Mouse (Mus musculus): ENCODE results near the gene Ush1c.
"Not testable (repeated sequence)": the region's sequence is repeated elsewhere in the genome, so short reads cannot be mapped to it uniquely, and the experiment has no call there.

The Ush1c gene

DNA sequence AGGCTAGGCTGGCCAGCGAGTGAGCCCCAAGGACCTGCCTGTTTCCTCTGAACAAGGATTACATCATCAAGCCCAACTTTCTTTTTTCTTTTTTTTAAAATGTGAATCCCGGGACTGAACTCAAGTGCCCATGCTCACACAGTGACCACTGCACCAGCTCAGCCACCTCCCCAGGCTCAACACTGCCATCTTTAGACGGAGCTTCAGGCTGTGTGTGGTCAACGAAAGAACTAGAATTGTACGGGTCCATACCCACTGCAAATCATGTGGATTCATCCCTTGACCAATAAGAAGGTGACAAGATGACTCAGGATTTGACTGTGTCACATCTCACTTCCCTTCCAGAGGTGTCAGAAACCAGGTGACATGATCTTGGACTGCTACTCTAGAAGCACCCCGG is 33.5 kb downstream of the Ush1c start:
- no peak for DNase-seq (ENCODE audit: low spot score)

DNA sequence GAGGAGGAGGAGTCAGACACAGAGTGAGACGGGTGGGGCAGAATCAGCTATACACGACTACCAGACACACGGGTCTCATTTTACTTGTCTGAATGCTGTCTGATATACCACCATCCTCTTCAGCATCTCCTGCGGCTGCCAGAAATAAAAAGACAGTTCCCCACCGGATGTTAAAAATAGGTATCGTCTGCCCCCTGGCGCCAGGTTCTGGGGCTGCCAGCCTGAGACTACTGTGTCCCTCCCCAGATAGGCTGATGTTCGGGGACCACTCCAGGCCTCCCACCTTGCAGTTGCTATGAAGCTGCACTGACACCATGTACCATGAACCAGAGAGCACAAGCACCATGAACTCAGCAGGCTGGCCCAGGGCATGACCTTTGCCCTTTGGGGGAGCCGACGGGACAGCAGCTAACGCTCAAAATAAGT is 34.2 kb downstream of the Ush1c start:
- peak; percentile 66 for DNase-seq (ENCODE audit: low spot score)

DNA sequence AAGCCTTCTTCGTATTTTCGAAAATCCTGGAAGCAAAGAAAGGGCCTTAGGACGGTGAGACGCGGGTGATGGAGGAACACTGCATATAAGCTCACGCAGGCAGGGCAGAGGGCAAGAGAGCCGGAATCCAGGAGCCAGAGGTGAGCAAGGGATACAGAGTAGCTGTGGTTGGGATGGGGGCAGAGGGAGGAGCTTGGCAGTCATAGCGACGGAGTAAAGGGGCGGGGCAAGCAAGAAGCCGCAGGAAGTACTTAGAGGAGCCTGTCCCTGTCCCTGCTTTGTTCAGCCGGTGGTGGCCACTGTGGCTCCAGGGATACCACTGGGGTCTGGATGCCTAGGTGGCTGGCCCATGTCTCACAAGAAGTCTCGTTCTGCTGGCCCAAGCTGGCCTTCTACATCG is 36.7 kb downstream of the Ush1c start:
- peak; percentile 61 for DNase-seq (ENCODE audit: low spot score)

DNA sequence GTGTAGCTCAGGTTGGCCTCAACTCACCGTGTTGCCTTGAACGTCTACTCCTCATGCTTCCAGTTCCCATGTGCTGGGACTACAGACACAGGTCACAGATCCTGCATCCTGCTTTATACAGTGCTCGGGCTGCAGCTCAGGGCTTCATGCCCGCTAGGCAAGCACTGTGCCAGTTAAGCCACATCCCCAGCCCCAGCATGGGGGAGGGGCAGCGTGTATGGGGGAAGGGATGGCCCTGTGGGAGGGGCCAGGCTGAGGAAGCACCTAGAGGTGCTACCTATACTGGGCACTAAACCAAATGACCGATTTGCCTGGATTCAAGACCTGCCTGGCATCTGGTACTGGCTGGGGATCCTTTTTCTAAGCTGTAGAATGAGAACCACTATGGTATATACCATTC is 38.3 kb downstream of the Ush1c start:
- DNase-seq (ENCODE audit: low spot score), result no peak

DNA sequence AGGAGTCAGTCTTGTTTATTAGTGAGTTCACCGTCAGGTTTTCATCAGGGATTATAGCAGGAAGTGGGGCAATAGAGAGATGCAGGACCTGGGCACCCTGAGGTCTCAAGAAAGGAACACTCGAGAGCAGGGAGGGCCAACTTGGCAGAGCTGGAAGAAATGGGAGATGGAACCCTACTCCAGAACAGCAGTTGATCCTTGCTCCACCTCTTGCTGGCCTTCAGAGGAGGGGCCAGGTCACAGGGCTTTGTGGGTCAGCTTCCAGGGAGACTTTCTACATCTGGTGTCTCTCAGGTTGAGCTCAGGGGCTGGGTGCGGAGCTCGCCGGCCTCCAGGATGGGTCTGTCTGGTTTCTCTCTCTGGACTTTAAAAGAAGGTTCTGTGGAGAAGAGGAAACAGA is 42.9 kb downstream of the Ush1c start:
- no peak for DNase-seq (ENCODE audit: low spot score)

DNA sequence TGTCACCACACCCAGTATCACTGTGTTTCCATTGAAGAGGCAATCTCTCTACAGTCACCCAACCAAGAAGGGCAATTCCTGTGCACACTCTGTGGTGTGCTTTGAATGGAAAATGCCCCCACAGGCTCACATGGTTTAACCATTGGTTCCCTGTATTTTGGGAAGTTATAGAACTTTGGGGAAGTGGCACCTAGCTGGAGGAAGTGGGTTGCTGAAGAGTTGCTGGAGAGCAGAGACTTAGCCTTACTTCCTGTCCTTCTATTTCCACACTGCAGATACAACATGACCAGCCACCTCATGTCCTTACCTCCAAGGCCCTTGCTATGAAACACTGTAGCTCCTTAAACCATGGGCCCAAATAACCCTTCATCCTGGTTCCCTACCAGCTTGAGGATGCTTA is 54.1 kb downstream of the Ush1c start:
- DNase-seq (ENCODE audit: low spot score), result no peak

DNA sequence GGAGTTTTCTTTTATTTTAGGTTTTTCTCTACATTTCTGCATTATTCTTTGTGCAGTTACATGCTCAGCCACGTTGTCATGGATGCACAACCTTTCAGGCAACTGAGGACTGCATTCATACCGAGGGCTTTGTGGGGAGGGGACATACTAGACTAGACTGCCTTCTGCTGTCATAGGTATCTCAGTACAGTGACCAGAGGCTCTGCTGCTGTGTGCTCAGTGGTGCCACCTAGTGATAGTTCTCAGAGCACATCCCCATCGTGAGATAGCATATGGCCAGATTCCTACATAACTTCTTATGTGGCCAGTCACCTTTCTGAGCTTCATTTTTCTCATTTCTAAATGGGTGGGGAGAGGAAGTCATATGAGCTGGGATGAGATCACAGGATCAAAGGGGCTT is 56.7 kb downstream of the Ush1c start:
- peak; percentile 81 for DNase-seq (ENCODE audit: low spot score)

DNA sequence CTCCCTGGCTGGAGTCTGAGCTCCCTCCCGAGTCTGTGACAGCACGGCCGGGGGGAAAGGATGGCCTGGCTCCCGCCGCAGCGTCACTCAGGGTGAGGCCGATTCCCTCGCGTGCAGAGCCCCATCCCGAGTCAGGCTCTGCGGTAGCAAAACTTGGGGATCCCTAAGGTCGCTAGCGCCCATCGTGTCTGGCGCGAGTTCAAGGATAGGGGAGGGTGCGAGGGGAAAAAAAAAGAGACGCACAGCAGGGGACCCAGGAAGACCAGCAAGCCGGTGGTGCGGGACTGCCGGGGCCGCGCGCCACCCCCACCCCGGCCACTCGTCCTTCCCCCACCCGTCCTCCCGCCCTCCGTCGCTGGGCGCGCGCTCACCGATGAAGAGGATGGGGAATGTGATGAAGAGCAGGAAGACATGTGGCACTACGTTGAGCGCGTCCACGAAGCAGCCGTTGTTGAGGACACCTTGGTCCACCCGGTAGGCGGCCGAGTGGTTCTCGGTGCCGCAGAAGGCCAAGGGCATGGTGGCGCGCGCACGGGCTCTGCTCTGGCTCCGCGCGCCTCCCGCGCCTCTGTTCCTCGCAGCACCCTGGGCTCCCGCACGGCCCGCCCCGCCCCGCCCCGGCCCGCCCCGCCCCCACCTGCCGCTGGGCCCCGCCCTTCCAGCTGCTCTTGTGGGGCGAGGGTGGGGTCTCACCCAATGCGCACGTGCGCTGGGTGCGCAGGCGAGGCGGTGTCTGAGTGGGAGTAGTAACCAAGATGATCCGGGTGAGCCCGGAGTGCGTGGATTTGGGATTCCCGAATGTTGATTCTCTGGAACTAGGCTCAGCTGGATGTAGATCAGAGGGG is 58.6 kb downstream of the Ush1c start, which contains the start of gene Abcc8:
Gene Abcc8, minus strand, starts transcription at position 603 of the 845 bp plus-strand sequence.
- DNase-seq (ENCODE audit: low spot score), result peak; percentile 27

DNA sequence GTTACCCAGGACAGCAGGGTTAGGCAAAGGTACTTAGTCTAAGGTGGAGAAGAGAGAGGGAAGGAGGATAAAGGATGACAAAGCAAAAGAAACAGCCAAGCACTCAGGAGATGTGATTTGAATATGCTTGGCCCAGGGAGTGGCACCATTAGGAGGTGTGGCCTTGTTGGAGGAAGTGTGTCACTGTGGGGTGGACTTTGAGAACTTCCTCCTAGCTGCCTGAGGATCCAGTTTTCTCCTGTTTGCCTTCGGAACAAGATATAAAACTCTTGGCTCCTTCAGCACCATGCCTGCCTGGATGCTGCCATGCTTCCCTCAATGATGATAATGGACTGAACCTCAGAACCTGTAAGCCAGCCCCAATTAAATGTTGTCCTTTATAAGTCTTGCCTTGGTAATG is 69.3 kb downstream of the Ush1c start:
- not testable (repeated sequence) for DNase-seq (ENCODE audit: low spot score)

DNA sequence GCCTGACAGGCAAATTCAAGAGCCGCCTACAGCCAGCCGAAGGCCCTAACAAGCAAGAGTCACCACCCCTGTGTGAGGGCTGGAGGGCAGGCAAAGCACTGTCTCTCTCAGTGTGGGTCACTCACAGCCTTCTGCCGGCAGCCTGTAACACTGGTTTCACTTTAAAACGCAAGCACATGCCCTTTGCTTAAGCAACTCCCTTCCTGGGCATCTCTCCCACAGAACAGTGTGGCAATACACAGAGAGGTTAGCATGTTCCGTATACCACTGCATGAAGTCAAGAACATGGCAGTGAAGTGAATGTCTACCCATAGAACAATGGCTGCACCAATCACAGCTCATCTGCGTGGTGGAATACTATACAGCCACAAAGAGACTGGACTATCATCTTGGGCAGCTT is 69.9 kb downstream of the Ush1c start:
- DNase-seq (ENCODE audit: low spot score), result no peak

DNA sequence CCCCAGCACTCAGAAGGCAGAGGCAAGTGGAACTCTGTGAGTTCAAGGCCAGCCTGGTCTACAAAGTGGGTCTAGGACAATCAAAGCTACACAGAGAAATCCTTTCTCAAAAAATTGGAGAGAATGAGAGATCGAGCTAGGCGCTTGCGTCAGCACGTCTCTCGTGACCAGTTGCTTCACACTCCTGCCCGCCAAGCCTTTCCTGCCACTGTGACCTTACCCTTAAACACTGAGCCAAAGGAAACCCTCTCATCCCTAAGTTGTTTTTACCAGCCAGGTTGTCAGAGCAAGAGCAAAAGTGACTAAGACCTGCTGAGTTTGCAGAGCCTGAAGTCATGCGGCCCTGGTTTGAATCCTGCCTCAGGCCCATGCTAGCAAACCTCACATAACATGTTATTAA is 70.4 kb downstream of the Ush1c start:
- DNase-seq (ENCODE audit: low spot score), result no peak

DNA sequence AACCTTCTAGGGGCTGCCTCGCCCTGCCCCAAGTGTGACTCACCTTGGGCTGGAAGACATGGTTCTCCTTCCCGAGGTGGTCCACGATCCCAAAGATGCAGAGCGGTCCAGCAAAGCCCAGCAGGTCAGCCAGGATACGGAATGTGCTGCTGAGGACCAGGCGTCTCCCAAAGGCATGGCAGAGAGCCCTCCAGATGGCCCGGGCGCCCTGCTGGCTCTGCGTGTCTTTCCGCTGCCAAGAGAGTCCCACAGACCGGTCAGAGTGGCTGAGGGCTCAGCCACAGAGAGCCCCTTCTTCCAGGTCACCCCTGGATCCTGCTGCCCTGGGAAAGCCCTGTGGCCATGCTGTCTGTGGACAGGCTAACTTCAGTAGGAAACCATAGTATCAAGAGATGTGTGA is 72.4 kb downstream of the Ush1c start:
- no peak for DNase-seq (ENCODE audit: low spot score)

DNA sequence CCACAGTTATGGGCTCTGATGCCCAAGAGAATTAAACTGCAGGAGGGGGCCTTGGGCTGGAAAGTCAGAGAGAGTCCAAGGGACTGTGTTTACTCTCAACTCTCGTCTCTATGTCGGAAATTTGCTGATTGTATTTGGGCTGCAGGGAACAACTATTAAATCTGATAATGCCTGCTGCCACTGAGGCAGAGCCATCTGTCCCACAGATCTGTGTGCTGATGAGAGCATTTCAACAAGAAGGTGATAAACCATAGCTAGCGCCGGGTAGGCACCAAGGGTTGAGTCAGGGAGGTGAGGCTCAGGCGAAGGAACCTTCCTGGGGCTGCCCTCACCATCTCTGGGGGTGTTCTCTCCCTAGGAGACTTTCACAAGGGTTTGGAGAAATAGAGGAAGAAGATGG is 75.6 kb downstream of the Ush1c start:
- DNase-seq (ENCODE audit: low spot score), result no peak

DNA sequence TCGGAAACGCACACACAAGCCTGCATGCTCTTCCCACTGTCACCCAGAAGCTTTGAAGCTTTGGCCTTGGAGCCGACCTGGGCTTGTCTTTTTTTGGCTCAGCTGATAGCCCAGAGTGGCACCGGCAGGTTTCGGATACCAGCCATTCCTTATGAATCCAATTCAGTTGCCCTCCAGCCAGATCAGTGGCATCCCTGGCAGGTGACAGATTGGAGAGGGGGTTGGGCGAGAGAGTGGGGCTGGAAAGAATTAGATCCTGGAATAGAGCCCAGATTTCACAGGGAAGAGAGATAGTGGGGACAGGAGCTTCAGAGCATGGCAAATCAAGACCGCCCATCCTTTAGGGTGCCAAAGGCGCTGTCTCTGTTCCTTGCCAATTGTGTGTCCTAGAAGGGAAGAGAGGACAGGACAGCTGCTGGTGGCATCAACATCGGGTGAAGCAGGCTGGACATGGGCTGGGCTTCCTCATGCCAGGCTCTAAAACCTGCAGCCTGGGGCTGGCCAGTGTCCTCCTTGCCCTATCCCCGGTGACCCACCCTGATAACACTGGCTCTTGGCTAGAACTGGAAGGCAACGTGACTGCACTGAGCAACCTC is 76.1 kb downstream of the Ush1c start:
- no peak for DNase-seq (ENCODE audit: low spot score)

DNA sequence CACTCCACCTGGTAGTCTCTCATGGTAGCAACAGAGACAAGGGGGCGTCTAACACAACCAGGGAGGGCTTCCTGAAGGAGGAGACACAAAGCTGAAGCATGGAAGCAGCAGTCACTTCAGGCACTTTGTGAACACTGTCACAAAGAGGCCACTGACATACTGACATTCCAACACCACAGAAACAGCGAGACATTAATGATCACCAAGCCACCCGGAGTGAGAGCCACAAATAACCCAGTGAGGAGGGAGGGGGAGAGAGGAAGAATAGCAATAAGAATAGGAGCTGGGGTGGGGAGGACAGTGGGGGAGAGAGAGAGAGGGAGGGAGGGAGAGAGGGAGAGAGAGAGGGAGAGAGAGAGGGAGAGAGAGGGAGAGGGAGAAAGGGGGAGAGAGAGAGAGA is 76.7 kb downstream of the Ush1c start:
- no peak for DNase-seq (ENCODE audit: low spot score)

DNA sequence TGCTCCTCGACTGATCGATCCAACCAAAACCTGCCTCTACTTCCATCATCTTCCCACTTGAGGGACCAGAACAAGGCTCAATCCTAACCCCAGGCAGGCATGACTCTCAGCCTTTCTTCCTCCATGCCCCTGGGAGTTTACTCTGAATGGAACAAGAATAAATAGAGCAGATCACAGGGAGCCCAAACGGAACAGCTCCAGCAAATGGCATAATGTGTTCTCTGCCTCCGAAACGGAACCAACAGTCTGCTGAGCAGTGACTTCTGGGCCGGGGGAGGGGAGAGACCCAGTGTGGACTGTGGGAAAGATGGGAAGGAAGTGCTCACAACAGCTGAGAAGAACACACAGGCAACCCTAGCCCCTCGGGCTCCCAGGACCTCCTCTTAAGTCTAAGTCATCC is 80.6 kb downstream of the Ush1c start:
- DNase-seq (ENCODE audit: low spot score), result no peak

DNA sequence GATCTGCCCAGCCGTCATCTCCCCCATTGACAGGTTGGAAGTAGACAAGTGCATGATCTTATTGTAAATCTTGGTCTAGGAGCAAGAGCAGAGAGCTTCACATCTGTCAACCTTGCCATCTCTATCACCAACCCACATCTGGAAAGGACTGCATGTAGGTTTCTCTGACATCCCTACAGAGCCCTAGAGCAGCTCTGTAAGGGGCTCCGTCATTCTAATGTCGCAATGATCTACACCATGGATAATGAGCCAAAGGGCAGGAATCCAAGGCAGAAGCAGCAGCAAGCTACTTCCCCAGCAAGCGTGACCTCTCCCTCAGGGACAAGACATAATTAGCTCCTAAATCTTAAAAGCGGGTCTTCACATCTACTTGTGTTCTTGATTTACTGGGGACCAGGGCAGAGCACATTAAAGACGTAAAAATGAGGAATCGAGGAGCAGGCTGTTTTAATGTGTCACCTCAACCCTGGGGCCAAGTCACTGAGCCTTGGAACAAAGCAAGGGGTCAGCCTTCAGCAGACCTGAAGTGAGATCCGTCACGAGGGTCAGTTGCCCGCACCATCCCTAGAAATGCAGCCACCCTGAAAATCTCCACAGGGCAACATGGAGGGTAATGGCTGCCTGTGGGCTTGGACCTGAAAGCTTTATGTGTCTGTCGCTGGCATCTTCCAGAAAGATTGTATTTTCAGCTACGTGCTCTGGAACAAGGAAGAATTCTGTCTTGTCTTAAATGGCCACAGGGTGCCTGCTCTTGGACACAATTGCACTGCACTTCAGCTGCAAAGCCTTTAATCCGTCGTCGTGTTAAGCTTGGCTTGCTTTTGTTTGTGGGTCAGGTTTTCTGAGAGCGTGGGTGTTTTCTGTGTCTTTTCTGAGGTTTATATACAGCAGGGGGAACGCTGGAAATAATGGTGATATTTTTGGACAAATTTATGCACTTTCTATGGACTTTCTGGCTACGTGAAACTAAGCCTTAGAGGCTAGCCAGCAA is 83.5 kb downstream of the Ush1c start:
- DNase-seq (ENCODE audit: low spot score), result no peak

DNA sequence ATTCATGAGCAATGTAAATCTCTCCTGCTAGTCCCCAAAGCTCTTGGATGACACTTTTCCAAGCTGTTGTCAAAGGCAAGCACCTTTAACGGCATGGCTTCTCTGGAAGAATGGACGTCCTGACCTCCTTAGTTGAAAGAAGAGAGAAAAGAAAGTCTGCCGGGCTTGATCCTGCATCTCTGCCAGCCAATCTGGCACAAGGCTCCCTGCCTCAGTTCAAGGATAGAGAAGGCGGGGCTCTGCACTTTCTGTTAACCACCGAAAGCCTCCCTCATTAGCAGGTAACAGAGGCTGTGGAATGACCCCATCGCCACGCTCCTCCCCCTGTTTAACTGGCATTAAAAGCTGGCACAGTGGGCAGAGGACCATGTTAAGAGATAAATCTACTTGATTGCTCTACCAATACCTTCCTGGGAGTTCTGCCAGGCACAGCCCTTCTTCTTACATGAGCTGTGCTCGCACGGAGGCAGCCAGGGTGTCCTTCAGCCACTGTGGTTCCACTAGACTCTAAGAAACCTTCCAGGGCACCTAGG is 85.4 kb downstream of the Ush1c start:
- no peak for DNase-seq (ENCODE audit: low spot score)

DNA sequence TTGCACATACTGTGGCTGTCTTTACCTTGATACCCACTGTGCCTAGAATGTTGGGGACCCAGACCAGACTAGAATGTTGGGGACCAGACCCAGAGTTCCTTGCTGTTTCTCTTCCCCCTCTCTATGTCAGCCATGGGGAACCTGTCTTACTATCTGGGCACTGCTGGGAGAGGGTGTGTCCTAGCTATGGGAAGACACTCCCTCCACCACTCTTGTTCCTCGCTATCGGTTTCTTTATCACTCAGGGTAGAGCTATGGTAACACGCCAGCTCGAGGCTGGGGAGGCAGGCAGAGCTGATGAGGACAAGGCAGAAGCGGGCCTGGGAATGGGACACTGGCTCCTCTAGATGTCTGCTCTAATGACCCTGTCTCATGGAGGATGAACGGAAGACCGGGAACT is 90.9 kb downstream of the Ush1c start:
- no peak for DNase-seq (ENCODE audit: low spot score)

DNA sequence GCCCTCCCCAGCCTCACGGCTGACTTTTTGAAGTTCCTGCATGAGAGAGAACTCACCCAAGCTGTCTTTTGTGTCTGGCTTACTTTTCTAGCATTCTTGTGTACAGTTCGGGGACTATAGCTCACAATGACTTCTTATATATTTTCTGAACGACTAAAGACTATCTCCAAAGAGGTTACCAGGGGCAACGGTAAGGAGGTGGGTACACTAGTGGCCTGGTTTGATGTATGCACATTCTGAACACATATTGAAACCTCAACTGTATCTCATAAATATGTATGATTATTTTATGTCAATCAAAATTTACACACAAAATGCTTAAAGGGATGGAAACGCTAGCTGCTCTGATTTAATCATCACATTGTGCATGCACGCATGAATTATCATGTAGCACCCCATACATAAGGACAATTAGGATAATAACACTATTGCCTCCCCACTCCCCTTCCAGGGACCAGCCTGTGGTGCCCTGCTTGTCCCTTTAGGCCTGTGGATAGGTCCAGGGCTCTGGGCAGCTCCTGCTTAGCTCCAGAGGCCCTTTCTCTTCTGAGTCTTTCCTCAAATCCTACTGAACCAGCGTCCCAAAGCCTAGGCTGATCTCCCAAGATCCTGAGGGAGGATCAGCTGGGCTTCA is 91.5 kb downstream of the Ush1c start:
- no peak for DNase-seq (ENCODE audit: low spot score)
